Mouse (Mus musculus): Measurements from ENCODE around the gene Gm44511.
"Not testable (repeated sequence)": the region's sequence is repeated elsewhere in the genome, so short reads cannot be mapped to it uniquely, and the experiment has no call there.

Gm44511 gene

DNA sequence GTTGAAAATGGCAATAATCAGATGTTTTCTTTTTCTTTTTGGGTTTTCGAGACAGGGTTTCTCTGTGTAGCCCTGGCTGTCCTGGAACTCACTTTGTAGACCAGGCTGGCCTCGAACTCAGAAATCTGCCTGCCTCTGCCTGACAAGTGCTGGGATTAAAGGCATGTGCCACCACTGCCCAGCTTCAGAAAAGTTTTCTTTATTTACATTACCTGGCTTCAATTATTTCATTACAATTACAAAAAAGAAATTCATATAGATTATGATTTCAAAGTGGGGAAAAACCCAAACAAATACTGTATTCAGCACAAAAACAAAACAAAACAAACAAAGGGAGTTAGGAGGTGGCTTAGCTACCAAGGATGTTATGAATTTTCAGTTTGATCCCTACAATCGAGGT lies 14.6 kb upstream of the Gm44511 start:
- DNase-seq, result not testable (repeated sequence)

DNA sequence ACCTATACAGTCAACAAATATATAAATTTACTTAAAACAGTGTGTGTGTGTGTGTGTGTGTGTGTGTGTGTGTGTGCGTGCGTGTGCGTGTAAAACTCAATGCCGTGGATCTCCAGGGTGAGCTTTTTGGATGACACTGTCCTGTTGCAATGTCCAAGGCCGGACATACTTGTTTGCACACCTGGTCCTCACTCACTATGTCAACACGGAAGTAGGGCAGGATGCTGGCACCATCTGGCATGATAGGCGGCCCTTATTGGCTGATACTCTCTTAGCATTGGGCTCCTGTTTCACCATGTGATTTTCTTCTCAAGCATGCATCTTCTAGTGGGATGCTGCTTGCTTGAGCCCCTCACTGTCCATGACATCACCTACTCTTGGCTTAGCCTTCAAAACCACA lies 13.8 kb upstream of the Gm44511 start:
- DNase-seq, result no peak

DNA sequence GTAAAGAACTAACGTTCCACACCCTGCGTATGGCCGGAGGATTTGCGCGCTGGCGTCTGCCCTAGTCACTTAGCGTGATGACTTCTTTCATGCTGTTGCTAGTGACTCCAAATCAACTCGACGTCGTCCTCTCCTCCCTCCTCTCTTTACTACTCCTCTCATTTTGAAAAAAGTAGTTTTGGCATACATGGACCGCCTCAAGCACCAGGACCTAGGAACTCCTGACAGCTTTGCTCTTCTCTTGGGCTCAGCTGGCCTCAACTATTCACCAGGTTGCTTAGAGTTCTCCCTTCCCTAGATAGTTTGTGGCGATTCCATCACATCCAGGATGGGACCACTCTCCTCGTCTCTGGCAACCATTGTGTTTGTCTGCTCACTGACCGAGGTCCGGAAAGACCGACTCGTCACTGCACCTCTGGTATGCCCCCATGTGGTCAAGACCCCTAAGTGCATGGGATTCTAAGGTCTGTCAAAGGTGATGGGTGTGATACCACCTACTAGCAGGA lies 13.2 kb upstream of the Gm44511 start:
- DNase-seq, result peak; percentile 78

DNA sequence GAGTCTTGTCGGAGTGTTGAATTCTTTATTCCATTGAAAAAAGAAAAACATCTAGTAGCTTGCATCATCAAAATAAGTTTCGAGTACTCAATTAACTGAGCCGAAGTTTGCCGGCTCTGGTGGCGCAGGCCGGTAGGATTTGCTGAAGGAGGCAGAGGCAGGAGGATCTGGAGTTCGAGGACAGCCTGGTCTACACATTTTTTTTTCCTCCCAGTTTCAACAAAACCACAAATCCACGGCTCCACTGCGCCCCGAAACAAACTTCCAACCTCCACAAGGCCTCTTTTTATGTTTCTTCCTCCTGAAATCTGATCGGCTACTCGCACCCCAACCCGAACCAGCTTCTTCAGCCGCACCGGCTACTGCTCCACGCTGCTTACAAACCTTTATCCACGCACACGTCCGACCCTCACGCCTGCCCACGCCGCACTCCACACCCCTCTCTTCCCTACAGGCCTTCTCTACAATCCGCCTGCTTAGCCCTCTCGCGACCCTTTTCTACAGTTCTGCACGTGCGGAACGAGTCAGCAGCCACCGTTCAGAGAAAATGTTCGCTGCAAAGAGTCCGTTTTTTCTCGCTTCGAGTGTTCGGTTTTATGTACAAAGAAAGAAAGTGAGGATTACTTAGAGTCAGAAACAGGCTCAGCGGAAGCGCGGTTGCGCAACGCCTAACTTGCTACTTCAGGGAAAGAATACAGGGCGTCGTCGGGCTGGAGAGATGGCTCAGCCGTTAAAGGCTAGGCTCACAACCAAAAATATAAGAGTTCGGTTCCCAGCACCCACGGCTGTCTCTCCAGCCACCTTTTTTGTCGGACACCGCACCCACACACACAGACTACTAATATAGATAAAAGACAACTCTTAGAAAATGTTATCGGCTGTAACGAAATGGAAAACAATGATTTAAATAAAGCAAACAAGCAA lies 12.5 kb upstream of the Gm44511 start:
- peak; percentile 90 for DNase-seq

DNA sequence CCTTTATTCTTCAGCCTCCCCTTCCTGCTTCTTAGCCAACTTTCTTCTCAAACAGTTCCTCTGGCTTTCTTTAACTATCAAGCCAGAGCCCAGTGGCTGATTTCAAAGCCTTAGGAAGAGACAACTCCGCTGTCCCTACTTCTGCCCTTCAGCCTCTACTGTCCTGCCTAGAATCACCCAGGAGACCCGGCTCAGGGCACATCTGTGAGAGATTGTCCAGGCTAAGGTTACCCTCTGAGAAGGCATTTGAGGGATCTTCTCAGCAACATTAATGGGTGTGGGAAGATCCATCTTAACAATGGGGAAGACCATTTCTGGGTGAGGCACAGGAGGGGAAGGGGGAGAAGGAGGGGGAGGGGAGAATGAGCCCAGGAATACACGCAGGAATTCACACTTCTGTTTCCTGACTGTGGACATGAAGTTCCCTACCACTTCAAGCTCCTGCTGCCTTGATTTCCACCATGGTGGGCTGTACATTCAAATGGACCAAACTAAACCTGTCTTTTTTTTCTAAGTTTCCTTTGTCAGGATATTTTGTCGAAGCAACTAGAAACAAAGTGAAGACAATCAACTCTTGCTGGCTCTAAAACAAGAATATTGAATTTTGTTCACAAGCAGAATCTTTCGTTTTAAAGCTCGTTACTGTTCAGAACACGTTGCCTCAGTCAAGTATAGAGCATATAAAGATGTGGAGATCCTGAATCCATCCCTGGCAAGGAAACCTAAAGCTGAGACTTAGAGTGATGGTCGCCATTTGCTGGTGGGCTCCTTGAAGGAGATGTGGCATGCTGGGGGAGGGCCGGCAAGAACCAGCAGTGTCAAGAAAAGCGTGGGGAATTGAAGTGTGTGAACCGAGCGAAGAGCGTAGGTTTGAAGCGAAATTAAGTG lies 11.6 kb upstream of the Gm44511 start:
- DNase-seq, result peak; percentile 14

DNA sequence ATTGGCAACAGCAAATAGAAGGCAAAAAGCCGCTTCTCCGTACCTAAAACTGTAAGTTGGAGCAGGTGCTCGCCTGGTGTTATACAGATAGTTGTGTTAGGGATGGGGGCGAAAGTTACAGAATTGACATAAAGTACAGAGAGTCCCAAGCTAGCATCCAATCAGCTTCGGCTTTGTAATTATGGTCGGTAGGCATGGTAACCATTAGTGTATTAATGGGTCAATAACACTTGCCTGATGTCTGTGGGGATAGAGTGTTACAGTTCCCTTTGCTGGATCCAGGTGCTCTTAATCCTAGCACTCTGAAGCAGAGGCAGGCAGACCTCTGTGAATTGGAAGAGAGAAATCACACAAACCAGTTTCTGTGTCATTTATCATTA lies 10.8 kb upstream of the Gm44511 start:
- DNase-seq, result no peak

DNA sequence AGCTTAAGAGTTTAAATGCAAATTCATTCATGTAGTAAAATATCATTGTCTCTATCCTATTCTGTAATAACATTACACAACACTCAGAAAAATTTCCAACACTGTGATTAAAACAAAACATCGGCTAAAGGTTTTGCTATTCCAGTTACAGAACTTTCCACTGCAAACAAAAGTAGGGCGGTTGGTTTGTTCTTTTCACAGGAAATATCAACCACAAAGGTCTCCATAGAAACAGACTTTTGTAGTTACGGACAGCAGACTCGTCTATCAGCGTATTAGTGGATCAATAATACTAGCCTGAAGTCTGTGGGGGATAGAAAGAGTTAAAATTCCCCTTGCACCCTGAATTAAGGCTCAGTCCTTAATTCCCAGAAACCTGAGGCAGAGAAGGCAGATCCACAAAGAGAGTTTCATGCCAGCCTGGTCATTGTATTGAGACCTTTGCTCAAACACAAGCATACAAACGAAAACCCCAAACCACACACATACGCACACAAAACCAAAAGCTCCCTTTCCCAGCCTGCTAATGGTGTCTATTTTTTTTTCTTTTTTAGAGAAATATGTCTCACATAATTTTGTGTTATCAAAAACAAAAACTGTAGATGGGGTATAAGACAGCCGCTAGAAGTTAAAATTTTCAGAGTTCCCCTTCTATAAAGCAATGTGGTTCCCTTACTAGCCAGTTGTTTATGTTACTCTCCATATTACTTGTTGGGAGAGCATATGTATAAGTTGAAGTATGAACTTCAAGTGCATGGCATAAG lies 10.3 kb upstream of the Gm44511 start:
- no peak for DNase-seq

DNA sequence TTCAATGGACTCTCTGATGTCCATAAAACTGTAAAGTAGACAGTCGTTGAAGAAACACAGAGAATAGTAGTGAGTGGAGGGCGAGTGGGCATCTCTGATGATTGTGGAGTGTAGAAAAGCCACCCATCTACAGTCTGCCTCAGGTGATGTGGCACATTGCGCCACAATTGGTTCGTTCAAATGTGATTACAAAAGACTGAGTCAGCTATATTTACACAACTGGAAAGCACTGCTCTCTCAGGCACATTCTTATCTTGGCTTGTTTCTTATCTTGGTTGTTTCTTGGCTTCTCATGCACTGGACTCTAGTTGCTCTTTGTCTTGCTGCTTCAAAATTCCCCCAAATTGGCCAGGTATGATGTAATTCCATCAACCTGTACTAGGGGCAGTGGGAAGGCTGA lies 9.5 kb upstream of the Gm44511 start:
- DNase-seq, result no peak

DNA sequence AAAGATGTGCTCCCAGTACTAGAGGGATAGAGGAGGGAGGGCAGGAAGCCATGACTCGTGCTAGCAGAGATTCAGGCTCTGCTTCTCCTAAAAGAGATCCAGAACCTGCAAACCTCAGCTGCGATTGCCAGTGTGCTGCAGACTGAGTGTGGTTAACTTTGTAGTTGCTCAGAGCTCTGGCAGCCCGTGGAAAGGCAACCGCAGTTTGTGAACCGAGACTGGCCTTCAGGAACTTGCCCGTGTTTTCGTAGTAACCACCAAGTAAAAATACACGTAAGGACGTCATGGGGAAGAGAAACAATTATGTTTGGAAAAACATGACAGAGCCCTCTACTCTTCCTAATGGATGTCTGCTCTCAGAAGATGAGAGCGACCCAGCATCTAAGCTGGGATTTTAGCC lies 6.9 kb upstream of the Gm44511 start:
- DNase-seq, result no peak

DNA sequence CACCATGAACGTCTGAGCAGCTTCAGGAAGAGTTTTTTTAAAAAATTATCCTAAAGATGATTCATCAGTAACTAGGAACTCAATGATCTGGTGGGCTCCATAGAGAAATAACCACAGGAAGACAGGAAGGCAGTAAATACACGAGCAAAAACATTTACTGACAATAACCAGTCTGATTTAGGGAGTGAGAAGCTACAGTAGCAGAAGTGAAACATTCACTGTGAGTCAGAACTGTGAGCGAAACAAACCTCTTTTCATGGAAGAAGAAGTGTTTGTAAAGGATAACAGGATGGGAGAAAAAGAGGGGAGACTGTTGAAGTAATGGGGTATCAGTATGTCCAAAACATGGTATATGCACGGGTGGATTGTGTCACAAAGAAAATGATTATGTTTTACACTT lies 3.7 kb upstream of the Gm44511 start:
- no peak for DNase-seq

DNA sequence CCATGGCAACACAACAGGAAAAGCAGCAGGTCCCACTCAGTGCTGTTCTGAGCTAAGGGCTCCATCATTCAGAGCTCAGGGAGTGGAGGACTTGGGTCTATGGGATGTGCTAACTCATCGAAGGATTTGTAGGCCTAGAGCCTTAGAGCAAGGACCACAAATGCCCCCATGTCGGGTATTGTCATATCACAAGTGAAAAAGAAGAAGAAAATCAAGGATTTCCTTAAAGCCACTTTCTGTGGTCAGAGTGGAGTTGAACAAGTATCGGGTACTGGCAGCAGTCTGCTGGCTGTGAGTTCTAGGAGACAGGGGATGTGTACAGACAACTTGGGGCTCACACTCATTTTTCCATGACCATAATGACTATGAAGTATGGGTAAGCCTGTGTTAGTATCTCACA lies 666 bp upstream of the Gm44511 start:
- no peak for DNase-seq

DNA sequence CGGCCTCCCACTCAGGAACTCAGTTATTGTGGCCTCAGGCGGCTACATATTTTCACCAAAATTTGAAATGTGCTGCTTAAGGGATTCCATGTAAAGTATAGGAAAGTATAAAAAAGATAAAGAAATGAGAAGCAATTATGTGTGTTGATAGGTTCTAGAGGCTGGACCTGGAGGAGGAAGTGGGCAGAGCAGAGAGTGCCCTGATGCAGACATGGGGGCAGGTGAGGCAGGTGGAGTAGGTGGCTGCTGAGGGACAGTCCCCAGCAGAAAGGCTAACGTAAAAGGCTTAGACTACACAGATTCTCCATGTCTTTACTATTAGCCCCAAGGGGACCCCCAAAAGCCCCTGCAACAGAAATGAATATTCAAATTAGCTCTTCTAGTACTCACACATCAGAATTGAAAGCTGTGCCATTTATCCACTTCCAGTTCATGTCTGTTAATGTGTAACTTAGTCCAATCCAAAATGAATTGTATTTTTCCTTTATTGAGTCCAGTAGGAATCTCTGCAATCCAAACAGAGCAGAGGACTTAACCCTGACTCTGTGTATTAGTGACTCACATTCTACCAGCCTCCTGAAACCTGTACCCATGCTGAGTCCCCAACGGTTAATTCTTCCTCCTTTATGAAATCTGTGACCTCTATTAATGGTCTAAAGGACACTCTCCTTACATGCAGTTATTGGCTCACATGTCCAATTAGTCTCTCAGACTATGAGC lies 7.9 kb downstream of the Gm44511 start:
- DNase-seq, result no peak

DNA sequence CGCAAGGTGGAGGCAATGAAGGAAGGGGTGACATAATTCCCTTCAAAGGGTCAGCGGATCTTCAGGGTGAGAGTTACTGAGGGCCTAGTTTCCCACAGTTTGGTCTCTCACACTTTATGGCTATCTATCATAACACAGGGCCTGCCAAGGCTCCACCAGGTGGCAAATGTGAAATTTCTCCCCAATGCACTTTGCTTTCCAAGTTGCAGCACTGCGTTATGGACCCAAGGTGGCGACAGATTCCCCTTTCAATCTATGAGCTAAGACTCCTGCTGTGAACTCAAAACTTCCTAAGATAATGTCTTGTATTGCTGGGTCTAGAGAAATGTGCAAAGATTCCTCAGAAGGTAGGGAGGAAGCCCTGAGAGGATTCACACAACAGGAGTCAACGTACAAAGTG lies 17.6 kb downstream of the Gm44511 start:
- no peak for DNase-seq

DNA sequence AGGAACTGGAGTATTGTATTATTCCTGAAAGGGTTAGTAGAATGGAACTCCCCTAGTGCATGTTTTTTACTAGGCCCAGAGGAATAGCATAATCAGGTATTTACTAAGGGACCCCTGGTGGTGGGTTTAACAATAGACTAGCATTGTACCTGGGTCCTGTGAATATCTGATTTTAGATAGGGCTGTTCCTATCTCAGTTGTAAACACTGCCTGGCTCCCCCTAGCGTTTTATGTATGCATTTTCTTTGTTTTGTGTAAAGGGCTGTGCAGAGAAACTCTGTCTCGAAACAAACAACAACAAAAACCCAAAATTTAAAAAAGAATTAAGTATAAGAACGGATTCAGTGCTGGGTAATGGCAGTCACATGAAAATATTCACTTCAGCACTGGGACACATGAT lies 19.1 kb downstream of the Gm44511 start:
- DNase-seq, result no peak

DNA sequence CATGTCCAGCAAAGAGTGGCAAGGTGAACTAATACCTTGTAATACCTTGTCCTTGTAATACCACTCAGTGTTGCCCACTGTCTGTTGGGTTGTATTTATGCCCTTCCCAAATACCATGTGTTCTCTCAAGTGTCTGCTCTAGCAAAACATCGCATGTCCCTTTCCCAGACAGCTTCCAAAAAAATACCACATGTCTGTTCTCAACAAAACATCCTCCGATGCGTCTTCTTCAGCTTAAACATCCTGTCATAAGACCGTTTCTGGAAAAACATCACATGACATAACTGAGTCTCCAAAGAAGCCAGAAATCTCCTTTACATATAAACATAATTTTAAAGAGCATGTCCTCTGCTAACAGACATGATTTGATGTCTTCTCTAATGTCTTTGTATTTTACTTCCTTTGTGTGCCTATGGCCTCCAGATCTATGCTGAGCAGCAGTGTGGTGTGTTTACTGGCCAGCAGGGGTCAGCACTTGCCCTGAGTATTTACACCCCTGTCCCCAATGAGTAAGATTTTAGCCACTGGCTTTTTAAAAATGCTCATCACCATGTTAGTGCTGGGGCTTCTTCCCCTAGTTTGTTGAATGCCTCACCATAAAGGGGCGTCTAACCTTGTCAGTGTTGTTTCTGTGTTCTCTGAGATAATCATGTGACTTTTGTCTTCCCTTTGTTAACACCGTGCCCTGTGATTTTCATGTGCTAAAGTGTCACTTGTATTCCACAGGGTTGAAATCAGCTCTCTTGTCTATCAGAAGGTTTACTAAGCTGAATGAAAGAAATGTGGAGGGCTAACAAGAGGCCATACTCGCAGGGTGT lies 21.1 kb downstream of the Gm44511 start:
- peak; percentile 34 for DNase-seq

DNA sequence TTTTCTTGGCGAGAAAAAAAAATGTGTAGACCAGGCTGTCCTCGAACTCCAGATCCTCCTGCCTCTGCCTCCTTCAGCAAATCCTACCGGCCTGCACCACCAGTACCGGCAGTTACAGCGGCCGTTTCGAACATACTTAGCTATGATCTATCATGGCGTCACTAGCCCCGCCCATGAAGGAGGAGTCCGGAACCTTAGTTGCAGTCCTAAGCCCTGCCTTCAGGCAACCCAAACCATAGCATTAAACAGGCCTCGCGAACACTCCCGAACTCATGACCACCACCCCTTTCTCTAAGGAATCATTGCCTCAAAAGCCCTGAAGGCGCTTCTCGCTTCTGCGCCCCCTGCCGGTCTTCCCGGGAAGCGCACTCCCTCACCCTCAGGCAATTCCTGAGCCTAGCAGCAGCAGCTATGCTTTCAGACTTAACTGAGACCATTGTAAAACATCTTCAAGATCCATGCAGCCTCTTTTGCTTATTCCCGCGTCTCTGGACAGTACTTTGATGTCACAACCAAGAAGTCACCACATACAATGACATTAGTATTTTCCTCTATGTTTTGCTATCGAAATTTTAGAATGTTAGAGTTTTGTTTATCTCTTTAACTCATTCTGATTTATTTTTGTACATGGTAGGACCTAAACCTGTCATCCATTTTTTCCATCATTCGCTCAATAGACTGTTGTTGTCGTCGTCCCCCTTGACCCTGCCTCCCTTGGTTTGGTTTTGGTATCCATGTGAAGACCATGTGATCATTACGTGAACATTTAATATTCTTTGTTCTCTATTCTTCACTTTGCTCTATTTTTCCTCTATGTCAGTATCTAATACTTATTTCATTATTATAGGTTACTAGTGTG lies 22.9 kb downstream of the Gm44511 start:
- DNase-seq, result peak; percentile 96

DNA sequence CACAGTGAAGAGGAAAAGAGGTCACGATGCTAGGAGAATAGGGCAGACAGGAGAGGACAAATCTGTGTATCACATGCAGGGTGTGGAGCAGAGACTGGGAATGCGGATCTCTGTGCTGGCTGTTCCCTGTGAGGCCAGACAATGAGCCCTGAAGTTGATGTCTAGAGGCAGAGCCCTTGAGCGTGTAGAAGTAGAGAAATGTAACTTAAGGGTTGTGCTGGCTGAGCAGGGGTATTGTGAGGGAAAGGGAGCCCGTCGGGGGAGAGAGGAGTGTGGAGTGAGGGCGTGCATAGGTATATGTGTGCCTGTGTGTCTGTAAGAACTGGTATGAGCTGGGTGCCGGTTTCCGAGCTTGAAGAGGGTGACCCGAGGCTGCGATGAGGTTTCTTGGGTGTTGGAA lies 23.6 kb downstream of the Gm44511 start:
- no peak for DNase-seq

DNA sequence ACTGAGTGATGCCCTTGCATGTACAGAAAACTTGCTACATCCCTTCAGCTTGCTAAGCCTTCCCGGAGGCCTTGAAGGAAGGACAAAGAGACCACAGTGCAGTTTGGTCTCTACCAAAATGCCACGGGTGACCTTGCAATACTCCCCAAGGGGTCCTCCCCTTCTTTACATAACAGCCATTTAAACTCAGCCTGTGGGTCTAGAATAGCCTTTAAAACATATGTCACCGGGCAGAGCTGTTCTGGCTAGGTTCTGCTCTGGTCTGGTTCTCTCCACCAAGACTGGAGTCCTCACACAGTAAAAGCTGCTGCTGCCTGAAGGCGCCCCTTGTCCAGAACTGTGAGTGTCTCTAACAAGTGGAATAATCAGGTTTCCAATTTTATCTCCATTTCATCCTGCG lies 25.4 kb downstream of the Gm44511 start:
- DNase-seq, result not testable (repeated sequence)

DNA sequence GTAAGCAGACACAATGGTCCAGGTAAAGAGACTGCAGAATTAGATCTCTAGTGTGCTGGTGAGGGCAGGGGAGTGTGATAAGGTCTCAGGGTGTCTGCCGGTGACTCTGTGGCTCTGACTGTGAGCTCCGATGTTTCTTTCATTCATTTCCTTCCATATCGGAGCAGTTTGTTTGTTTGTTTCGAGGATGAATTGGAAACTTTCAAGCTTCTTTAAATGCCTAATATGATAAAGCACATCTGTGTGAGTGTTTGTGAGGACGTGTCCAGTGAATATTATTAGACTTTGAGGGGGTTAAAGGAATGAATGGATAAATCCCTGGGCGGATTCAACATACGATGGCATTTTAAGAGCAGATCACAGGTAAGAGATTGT lies 26.2 kb downstream of the Gm44511 start:
- no peak for DNase-seq

DNA sequence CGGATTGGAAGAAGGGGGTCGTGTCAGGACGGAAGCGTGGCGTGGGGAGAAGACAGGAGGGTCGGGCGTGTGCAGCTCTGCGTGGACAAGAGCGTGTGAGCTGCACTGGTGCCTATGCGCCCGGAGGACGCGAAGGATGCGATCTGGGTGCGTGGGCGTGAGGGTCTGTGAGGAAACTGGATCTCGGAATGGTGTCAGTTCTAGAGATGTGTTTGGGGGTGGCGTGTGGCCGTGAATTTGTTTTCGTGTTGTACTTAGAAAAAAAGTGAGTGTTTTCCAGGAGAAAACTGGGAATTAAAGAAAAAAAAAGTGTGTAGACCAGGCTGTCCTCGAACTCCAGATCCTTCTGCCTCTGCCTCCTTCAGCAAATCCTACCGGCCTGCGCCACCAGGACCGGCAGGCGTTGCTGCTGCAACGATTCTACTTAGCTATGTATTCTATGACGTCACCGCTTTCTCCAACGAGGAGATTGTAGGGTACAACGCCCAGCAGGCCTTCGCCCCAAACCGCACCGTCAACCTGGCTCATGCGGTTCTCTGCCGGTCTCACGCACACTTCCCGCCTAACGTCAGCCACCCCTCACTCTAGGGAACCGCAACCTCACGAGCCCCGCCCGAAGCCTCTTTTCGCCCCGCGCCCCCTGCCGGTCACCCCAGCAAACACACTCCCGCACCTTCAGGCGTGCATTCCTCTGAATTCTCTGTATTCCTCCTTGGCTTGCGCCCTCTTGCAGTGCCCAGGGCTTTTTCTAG lies 26.8 kb downstream of the Gm44511 start:
- DNase-seq, result peak; percentile 86

Measured in right cerebral cortex, adult 18-20 months (tissue).